In the genomic region with DNA sequence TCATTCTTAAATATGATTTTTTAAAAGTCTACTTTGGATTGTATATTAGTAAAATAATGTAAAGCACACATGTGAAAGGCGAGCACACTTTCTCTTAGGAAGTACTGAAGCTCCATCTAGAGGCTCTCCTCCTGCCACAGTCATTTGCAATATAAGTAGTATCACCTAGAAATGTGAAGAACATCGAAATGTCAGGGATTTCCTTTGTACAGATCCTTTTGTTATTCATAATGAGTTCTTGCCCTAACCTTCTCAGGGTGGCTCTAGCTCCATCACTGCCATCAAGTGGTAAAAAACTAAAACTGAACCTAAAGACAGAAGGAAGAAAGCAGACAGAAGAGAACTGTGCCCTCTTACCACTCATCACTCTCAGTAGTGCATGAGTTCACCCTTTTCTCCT, we compare ENCODE assay signal across 8 mouse cellular contexts. TPM values are rescaled to one million over a fixed set of nuclear protein-coding genes. Genes with fewer than 3 reads are reported as not detected.
A peak's percentile ranks its signal among the peaks of the same experiment; 100 is the strongest.
DNase-seq lines count a peak whose midpoint lies in the region; ATAC-seq and TF ChIP-seq lines count a peak whose summit lies in the region.

No protein-coding gene starts in this region.

- no peaks in the 10 kb centered on the region for H3K27me3 ChIP-seq in intestine, postnatal 0 days (replicated peaks; ENCODE audit: control insufficient read depth, insufficient read depth, low read length)
- H3K27me3 ChIP-seq in intestine, embryonic 16.5 days (replicated peaks; ENCODE audit: control insufficient read depth, insufficient read depth, low read length) = no peaks in the 10 kb centered on the region

- no peak overlapping the region for H3K27ac ChIP-seq in intestine, postnatal 0 days (ENCODE audit: low read depth, low read length)
- H3K27ac ChIP-seq in intestine, embryonic 16.5 days (ENCODE audit: low read length) = no peak overlapping the region

- no peaks in the 10 kb centered on the region for H3K36me3 ChIP-seq in intestine, postnatal 0 days (ENCODE audit: control insufficient read depth, insufficient read depth)
- H3K36me3 ChIP-seq in intestine, embryonic 16.5 days (ENCODE audit: control insufficient read depth, insufficient read depth, low read length) = peaks cover 5% of the 10 kb centered on the region; the same call in 1 of the 2 replicates

- TF ChIP-seq CTCF in intestine, postnatal 0 days (IDR thresholded peaks at IDR 0.05; ENCODE audit: low read depth) = peak; percentile 66

- H3K9ac ChIP-seq in intestine, postnatal 0 days (ENCODE audit: low read depth, low read length) = no peak overlapping the region
- H3K9ac ChIP-seq in intestine, embryonic 16.5 days (ENCODE audit: low read depth, low read length) = no peak overlapping the region

- 76% methylated on average over 2 of the region's 2 CpGs for WGBS in intestine, postnatal 0 days
- WGBS in intestine, embryonic 16.5 days = 65% methylated on average over 2 of the region's 2 CpGs

- no peak overlapping the region for H3K4me2 ChIP-seq in intestine, postnatal 0 days (replicated peaks; ENCODE audit: low read depth)
- no peak overlapping the region for H3K4me2 ChIP-seq in intestine, embryonic 16.5 days (ENCODE audit: low read depth, low read length)

- ATAC-seq in intestine, postnatal 0 days = no peak
- no peak for ATAC-seq in intestine, embryonic 16.5 days
- peak; percentile 94 for ATAC-seq in CD4-positive, CD25-positive, alpha-beta regulatory T cell, adult 4 months
- peak; percentile 65 for ATAC-seq in megakaryocyte progenitor cell, adult 5-6 weeks (replicated peaks; ENCODE audit: poor library complexity)
- no peak for ATAC-seq in erythroblast, adult 5-6 weeks (replicated peaks; ENCODE audit: low FRiP score, poor library complexity, severe bottlenecking)

- peak; percentile 20 for DNase-seq in brain, embryonic 18.5 days (ENCODE audit: low read depth, low spot score)
- DNase-seq in heart, adult 18-20 months = no peak
- DNase-seq in adrenal gland, postnatal 36 days = no peak

- no peaks in the 10 kb centered on the region for H3K9me3 ChIP-seq in intestine, postnatal 0 days (ENCODE audit: control insufficient read depth)
- peaks cover 3% of the 10 kb centered on the region; the same call in 1 of the 2 replicates for H3K9me3 ChIP-seq in intestine, embryonic 16.5 days (ENCODE audit: control insufficient read depth, low read length)

- H3K4me3 ChIP-seq in intestine, postnatal 0 days (ENCODE audit: low read depth, low read length) = no peak overlapping the region
- H3K4me3 ChIP-seq in intestine, embryonic 16.5 days (ENCODE audit: low read length) = no peak overlapping the region

- no peaks in the 10 kb centered on the region for H3K4me1 ChIP-seq in intestine, postnatal 0 days (replicated peaks; ENCODE audit: control insufficient read depth, insufficient read depth, low read length)
- no peaks in the 10 kb centered on the region for H3K4me1 ChIP-seq in intestine, embryonic 16.5 days (ENCODE audit: control insufficient read depth, insufficient read depth, low read length)

RNA-seq across cellular contexts. Expression of a gene that starts 49.2 kb away (rescaled TPM):
- polyA plus RNA-seq in intestine, postnatal 0 days (2015; fragmentation: Nextera tagmentation; extraction: Ambion mirVana) = 24.4 and 30.3 TPM in 2 replicates
- 27.4 and 30.6 TPM in 2 replicates for polyA plus RNA-seq in intestine, embryonic 16.5 days (2015; fragmentation: Nextera tagmentation; extraction: Ambion mirVana)
- polyA plus RNA-seq in CD4-positive, CD25-positive, alpha-beta regulatory T cell, adult 4 months (2017; shearing (Covaris generic)) = 10 to 100 TPM; 15.8 to 25.1 TPM
- total RNA-seq in megakaryocyte progenitor cell, adult 5-6 weeks (2015) = 13.4 and 19.9 TPM in 2 replicates
- total RNA-seq in megakaryocyte progenitor cell, adult 5-6 weeks (2017) = 47.2 and 54.5 TPM in 2 replicates
- 6.0 and 10.4 TPM in 2 replicates for total RNA-seq in erythroblast, adult 5-6 weeks (2015; ENCODE audit: low replicate concordance)
- total RNA-seq in erythroblast, adult 5-6 weeks (2017; ENCODE audit: low replicate concordance) = 7.5 and 9.9 TPM in 2 replicates
- 10 to 100 TPM; 13.5 to 14.7 TPM for total RNA-seq in heart, adult 18-20 months (2021)
- total RNA-seq in adrenal gland, postnatal 36 days (2021) = 10 to 100 TPM; 33.4 to 41.6 TPM

Comparison
In these comparisons a context has a peak if more than half of its experiments do, and no peak if none do; other contexts are left out.
1. ATAC-seq: peak in CD4-positive, CD25-positive, alpha-beta regulatory T cell, adult 4 months (single experiment) and megakaryocyte progenitor cell, adult 5-6 weeks (single experiment); none in intestine, postnatal 0 days (single experiment), intestine, embryonic 16.5 days (single experiment) and erythroblast, adult 5-6 weeks (single experiment).